Mouse (Mus musculus): ENCODE results near the gene Lrba.

- no peak for TF ChIP-seq USF1 (IDR thresholded peaks at IDR 0.05; ENCODE audit: low read depth)
- TF ChIP-seq MAX (IDR thresholded peaks at IDR 0.05; ENCODE audit: low read depth) = no peak
- TF ChIP-seq TCF12 (IDR thresholded peaks at IDR 0.05; ENCODE audit: insufficient read depth, poor library complexity, severe bottlenecking) = no peak
Observed at GRCm38 (mm10) chr3:86371466-86371865, 147.0 kb downstream of the Lrba start.
